Mouse (Mus musculus) activated CD4-positive, CD25-positive, alpha-beta regulatory T cell, adult 4 months (primary cell): Measurements from ENCODE around the gene Fam171a2. TPM values are rescaled to one million over a fixed set of nuclear protein-coding genes. Genes with fewer than 3 reads are reported as not detected.

Source experiments
- ATAC-seq: one replicate; pipeline ENCODE4 v1.8.0; 2017
- polyA plus RNA-seq, 2 experiments: library from polyadenylated mRNA; unstranded; fragments of 100-300 nt; shearing (Covaris generic); gene quantifications; one replicate each; pipeline ENCODE4 v1.2.1; 2017

Gene Fam171a2
- polyA plus RNA-seq, 2 experiments from 2014 or later, result not detected

- ATAC-seq, result no peak
These were observed 1.8 kb upstream of the Fam171a2 start for GRCm38 (mm10) chr11:102449043-102450008.

- ATAC-seq, result no peak
These were observed 845 bp upstream of the Fam171a2 start for GRCm38 (mm10) chr11:102448327-102448726.

GRCm38 (mm10) chr11:102446581-102447461 is 661 bp downstream of the Fam171a2 start:
- no peak for ATAC-seq

GRCm38 (mm10) chr11:102445891-102446361 is 1.6 kb downstream of the Fam171a2 start:
- no peak for ATAC-seq

GRCm38 (mm10) chr11:102445264-102445890 is 2.1 kb downstream of the Fam171a2 start:
- no peak for ATAC-seq

GRCm38 (mm10) chr11:102444781-102445180 is 2.7 kb downstream of the Fam171a2 start:
- no peak for ATAC-seq

- no peak for ATAC-seq
These were observed 3.2 kb downstream of the Fam171a2 start for GRCm38 (mm10) chr11:102444321-102444720.

GRCm38 (mm10) chr11:102443740-102444139 is 3.7 kb downstream of the Fam171a2 start:
- ATAC-seq, result no peak

GRCm38 (mm10) chr11:102442089-102442488 is 5.4 kb downstream of the Fam171a2 start:
- no peak for ATAC-seq

- no peak for ATAC-seq
These were observed 6.0 kb downstream of the Fam171a2 start for GRCm38 (mm10) chr11:102441434-102441833.

- ATAC-seq, result no peak
These were observed 7.2 kb downstream of the Fam171a2 start for GRCm38 (mm10) chr11:102440255-102440654.

GRCm38 (mm10) chr11:102439093-102440082 is 8.1 kb downstream of the Fam171a2 start:
- ATAC-seq, result no peak

GRCm38 (mm10) chr11:102438212-102439092 is 9.0 kb downstream of the Fam171a2 start:
- no peak for ATAC-seq

- ATAC-seq, result no peak
These were observed 10.1 kb downstream of the Fam171a2 start for GRCm38 (mm10) chr11:102437120-102438061.

GRCm38 (mm10) chr11:102436471-102436790 is 11.1 kb downstream of the Fam171a2 start:
- no peak for ATAC-seq

- ATAC-seq, result no peak
These were observed 11.6 kb downstream of the Fam171a2 start for GRCm38 (mm10) chr11:102435754-102436470.

GRCm38 (mm10) chr11:102434816-102435705 is 12.4 kb downstream of the Fam171a2 start:
- no peak for ATAC-seq
